Mouse (Mus musculus): Measurements from ENCODE around the gene 4930426L09Rik.

The 4930426L09Rik gene

DNA sequence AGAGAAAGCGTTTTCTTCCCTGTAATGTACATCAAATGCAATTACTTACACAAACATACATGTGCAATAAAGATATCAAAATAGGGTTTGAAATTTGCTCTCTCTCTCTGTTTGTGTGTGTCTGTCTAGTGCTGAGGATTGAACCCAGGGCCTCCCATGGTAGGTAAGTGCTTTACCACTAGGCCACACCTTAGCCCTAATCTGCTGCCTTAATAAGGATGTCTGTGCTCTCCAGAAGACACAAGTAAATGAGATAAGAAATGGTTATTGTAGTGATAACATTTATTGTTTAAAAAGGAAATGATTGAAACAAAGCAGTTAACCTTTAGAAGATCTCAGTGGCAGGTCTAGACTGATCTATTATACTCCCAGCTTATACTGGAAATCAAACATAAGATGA is 18.7 kb downstream of the 4930426L09Rik start:
- DNase-seq = no peak

- DNase-seq = no peak
Observed at GRCm38 (mm10) chr2:19018034-19018433, 19.9 kb downstream of the 4930426L09Rik start.

DNA sequence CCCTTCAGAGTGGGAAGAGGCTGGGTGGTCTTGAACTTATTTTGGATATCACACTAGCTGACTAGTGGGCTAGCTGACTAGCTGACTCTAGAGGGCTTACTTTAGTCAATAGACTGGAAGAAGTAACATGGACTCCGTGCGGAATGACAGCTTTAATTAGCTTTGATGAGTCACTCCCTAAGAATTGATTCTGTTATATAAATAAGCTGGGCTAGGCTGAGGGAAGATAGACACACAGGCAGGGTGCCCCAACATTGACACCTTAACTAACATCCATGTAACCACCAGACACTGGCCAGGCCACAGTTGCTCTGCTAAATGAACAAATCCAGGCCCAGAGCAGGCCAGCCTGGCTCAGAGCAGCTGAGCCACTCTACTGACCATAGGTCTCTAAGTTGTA is 26.7 kb downstream of the 4930426L09Rik start:
- no peak for DNase-seq

DNA sequence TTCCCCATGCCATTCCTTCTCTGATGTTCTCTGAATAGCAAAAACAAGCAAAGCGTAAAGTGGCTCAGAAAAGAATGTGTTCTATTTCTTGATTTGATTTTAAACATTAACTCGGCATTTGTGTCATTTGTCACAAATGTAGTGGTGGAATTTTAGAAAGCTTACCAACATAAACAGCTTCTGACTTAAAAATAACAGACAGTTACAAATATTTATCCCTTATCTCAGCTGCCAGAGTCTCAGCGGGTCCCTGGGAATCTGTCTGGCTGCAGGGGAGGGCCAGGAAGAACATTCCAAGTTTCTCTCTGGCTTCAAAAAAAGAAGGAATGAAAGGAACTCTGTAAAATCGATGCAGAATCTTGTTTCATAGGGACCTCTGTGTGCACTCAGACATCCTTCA is 39.3 kb downstream of the 4930426L09Rik start:
- no peak for DNase-seq

- no peak for DNase-seq
Observed at GRCm38 (mm10) chr2:19037907-19038570, 39.9 kb downstream of the 4930426L09Rik start.

GRCm38 (mm10) chr2:19048225-19048624 is 50.1 kb downstream of the 4930426L09Rik start:
- no peak for DNase-seq

DNA sequence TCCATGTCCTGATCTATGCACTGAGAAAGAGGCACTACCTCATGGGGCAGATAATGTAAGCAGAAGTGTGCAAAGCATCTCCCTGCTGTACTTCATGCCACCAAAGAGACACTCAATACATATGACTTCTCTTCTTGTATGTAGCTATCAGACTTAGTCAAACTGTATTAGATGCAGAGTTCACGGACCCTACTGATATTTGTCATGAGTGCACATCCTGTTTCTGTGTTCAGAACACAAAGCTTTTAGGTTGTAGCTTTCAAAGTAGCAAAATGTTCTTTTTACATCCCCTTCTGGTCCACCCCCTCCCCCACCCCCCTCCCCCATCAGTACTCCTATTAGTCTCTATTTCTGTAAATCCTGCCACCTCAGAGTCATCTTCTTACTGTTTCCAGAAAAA is 51.2 kb downstream of the 4930426L09Rik start:
- no peak for DNase-seq
